Mouse (Mus musculus) C3H10T1/2 (cell line): ENCODE data around the gene Fancc. TPM values are rescaled to one million over a fixed set of nuclear protein-coding genes. Genes with fewer than 3 reads are reported as not detected.

Source experiments
- polyA plus RNA-seq, 2 experiments: library from polyadenylated mRNA; unstranded; fragments of >200 nt; fragmentation: generic; extraction: Trizol; gene quantifications; one replicate each; pipeline ENCODE4 v1.2.1; 2012; ENCODE audit warnings: missing spikeins in 2 of 2

Fancc gene
- polyA plus RNA-seq = 1 to 10 TPM; 6.0 to 7.6 TPM

DNA sequence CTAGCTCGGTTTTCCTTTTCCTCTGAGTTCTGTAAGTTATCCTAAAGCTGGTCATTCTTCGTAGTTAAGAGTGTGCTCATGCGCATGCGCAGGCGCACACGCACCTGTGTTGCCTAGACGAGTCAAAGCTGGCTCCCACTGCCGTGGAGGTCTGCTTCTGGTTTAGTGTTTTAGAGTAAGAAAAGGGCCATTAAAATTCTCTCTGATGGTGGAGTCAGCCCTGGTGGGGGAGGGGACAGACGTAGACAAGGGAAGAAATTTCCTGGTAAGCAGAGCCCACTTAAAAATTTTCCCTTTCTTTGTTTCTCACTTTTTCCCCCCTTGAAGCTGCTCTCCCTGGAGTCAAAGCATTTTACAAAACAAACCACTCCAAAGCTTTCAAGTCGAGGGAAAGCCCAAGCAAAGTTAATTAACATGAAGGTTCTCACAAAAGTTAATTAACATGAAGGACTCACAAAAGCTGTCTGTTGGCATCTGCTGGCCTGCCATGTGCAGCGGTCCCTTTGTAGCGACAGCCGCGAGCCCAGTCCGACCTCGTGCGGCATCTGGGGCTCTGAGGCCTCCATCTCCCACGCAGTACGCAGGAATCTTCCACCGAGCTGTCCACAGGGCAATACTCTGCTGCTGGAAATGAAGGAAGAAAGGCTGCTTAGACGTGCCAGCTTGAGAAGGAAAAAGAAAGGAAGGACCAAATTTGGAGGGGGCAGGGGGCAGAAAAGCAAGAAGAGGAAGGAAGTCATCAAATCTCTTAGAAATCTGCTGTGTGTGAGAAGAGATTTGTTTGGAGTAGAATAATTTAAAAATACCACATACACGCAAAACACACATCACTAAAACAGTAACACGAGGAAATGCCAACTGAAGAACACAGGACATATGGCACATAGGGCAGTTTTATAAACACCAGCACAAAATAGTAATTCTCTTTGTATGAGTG, at the start of gene Fancc:
TSS of gene Fancc (minus strand) at position 633 of the 937 bp plus-strand sequence.

Other genes starting within 250 kb of the Fancc start
- 1 to 10 TPM in 1 of 2 experiments, under 1 TPM in 1; 0.33 to 2.3 TPM for gene Ptch1, start 76.3 kb upstream of the Fancc start, polyA plus RNA-seq